Mouse (Mus musculus): Measurements from ENCODE around the gene Topbp1.

The Topbp1 gene

DNA sequence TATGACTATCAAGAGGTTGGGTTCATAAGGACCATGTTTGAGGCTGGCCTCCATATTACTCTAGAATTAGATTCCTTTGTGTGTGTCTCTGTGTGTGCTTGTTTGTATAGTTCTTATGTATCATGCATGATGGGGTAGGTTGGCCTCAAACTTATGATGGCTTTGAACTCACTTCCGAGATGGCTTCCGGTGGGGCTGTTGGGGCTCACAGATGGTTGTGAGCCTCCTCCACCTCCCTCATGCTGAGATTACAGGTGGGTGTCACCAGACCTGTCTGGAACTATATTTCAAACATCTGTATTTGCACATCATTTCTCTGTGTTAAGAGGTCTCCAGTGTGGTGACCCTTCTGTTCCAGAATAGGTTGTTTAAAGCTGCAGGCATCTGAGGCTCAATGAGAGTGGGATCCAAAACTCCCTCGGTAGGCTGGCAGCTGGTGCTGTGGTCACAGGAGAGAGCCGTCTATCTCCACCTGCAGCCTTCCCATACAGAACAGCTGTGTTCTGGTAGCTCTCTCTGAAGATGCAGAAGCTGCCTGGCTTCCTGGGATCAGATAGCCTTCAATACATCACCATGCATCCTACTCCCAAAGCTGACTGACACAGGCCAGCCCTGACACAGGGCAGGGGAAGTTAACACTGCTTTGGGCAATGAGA, 79.3 kb downstream of the Topbp1 start:
- DNase-seq (ENCODE audit: low read depth in 1 of 2, low spot score in 2 of 2), result no peak

DNA sequence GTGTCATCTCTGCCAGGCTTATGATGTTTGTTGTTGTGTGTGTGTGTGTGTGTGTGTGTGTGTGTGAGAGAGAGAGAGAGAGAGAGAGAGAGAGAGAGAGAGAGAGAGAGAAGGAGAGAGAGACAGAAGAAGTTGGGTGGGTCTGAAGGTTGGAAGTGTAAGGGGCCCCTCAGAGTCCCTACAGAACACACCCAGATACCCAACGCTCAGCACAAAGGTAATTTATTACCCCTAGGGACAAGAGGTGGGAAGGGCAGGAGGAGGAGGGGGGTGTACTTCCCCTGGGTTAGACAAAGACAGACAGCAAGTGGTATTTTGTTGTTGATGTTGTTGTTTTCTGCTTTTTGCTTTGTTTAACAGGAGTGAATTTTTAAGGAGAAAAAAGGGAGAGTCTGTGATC, 80.6 kb downstream of the Topbp1 start:
- DNase-seq (ENCODE audit: low read depth in 1 of 2, low spot score in 2 of 2), result no peak

DNA sequence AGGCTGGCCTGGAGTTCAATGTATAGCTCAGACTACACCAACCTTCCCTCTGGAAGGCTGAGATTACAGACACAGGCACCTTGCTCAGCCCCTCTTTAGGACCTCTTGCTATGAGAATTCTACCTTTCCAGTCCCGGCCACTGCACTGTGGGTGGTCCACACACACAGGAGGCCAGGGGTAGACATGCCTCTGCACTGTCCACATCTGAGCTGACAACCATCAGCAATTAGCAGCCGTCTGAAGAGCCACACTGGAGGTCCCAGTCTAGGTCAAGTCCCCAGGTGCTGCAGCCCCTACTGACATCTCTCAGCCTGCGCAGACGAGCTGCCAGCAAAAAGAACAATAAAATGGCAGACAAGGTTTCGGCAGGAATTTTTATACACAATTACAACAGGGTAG, 81.6 kb downstream of the Topbp1 start:
- no peak for DNase-seq (ENCODE audit: low read depth in 1 of 2, low spot score in 2 of 2)

DNA sequence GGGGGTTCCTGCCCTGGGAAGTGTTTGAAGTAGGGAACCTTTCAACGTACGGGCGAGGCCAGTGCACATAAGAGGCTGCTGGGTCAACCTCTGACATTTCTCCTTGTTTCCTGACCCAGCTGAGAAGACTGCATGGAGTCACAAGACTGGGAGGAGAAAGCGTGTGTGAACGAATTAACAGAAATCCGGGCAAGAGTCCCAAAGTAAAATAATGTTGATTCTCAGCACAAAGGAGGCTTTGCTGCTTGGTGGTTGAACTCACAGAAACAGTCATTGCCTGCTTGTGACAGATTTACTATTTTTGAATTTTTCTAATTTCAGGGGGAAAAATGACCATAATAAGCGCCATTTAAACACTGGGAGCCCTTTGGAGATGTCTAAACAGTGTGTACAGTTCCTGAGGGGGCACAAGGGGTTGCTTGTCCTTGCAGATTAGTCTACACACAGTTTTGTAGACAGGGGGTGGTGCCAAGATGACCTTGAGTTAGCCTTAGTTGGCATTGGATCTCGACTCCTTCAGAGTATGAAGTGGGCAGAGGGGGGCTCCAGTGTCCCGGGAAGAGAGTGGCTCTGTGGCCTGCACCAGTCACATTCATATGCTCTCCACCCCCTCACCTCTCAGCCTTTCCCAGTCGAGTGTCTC, 82.1 kb downstream of the Topbp1 start:
- DNase-seq (ENCODE audit: low read depth in 1 of 2, low spot score in 2 of 2), result no peak

DNA sequence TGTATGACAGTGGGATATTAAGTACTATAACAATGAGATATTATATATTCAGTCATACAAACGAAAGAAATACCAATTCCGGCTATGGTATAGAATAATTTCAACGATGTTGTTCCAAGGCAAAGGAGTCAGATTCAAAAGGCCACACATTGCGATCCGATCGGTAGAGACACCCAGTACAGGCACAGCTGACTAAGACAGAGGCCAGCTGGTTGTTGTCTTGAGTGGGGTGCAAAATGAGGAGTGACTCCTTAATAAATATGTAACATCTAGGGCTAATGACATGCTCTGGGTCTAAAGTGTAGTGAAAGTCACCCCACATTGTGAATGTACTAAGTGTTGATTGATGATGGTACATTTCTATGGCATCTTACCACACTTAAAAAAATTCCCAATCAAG, 84.2 kb downstream of the Topbp1 start:
- no peak for DNase-seq (ENCODE audit: low read depth in 1 of 2, low spot score in 2 of 2)

DNA sequence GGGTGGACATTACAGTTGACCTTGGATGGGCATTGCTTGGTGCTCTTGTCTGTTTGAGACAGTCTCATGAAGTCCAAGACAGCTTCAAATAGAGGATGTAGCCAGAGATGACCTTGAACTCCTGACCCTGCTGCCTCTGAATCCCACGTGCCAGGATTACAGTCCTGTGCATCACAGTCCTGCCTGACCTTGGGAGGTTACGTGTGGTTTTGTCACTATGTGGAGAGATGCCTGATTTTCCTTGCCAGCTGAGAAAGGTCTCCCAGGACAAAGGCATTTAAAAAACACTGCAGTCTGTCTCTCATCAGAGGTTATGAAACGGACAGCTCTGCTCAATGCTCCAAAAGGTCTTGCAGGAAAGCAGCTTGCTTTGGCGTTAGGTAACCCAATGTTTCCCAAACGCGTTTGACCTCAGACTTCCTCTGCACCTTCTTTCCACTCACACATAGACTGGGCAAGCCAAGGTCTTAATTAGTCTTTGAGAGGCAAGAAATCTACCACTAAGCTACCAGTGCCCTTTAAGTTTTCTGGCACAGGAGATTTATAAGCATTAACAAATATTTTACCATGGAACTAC, 86.9 kb downstream of the Topbp1 start:
- no peak for DNase-seq (ENCODE audit: low read depth in 1 of 2, low spot score in 2 of 2)

DNA sequence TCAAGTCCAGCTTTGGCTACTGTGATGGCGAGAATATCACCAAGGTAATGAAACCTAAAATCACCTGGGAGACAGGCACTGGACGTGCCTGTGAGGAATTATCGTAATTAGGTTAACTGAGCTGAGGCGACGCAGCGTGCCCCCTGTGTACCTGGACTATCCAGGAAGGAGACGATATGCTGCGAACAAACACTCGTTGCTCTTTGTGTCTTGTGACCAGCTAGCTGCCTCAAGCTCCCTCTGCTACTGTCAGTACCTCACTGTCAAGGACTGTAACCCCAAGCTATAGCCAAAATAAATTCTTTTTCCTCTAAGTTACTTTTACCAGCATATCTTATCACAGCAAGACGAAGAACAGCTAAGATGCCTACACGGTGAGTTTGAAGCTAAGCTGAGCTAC, 88.2 kb downstream of the Topbp1 start:
- no peak for DNase-seq (ENCODE audit: low read depth in 1 of 2, low spot score in 2 of 2)

DNA sequence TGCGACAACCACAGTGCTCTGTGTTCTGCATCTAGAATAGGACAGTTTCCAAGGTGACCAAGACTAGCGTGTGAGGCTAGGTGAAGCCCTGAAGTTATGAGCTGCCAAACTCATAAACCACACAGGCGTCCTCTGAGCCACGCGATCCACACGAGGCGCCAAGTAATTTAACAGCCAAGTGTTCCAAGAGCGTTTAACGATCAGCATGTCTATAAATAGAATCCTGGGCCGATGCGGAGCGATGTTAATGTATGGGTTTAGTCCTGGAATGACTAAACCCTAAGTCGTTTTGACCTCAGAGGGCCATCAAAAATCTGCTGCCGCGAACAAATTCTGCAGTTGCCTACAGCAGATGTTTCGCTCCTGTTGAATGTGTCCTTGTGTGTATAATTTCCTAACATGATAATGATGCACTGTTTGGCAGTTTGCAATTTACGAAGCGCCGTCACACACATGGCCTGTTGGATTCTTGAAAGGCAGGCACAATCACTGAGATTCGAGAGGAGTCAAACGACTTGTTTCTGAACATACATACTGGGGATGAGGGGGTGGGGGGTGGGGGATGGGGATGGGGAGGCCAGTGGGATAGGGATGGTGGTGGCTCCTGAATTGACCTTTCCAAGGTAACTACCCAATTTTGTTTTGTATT, 93.6 kb downstream of the Topbp1 start:
- DNase-seq (ENCODE audit: low read depth in 1 of 2, low spot score in 2 of 2), result no peak
